Mouse (Mus musculus): ENCODE data around the gene Lasp1.
A peak's percentile ranks its signal among the peaks of the same experiment; 100 is the strongest.

The Lasp1 gene

GRCm38 (mm10) chr11:97810970-97811369 lies 12.2 kb downstream of the Lasp1 start:
- no peak for DNase-seq (ENCODE audit: low read depth, low spot score)

- no peak for DNase-seq (ENCODE audit: low read depth, low spot score)
Measured at GRCm38 (mm10) chr11:97811569-97812362, 13.0 kb downstream of the Lasp1 start.

- peak; percentile 78 for DNase-seq (ENCODE audit: low read depth, low spot score)
Measured at GRCm38 (mm10) chr11:97812491-97812921, 13.7 kb downstream of the Lasp1 start.

- no peak for DNase-seq (ENCODE audit: low read depth, low spot score)
Measured at GRCm38 (mm10) chr11:97813085-97813484, 14.3 kb downstream of the Lasp1 start.

GRCm38 (mm10) chr11:97813746-97814515 lies 15.1 kb downstream of the Lasp1 start:
- DNase-seq (ENCODE audit: low read depth, low spot score): no peak

- no peak for DNase-seq (ENCODE audit: low read depth, low spot score)
Measured at GRCm38 (mm10) chr11:97815736-97816135, 16.9 kb downstream of the Lasp1 start.

GRCm38 (mm10) chr11:97816176-97816575 lies 17.4 kb downstream of the Lasp1 start:
- DNase-seq (ENCODE audit: low read depth, low spot score): no peak

- no peak for DNase-seq (ENCODE audit: low read depth, low spot score)
Measured at GRCm38 (mm10) chr11:97816916-97817315, 18.1 kb downstream of the Lasp1 start.

GRCm38 (mm10) chr11:97817379-97817778 lies 18.6 kb downstream of the Lasp1 start:
- DNase-seq (ENCODE audit: low read depth, low spot score): no peak

GRCm38 (mm10) chr11:97818003-97818402 lies 19.2 kb downstream of the Lasp1 start:
- DNase-seq (ENCODE audit: low read depth, low spot score): no peak

- no peak for DNase-seq (ENCODE audit: low read depth, low spot score)
Measured at GRCm38 (mm10) chr11:97818571-97818970, 19.8 kb downstream of the Lasp1 start.

GRCm38 (mm10) chr11:97819102-97819501 lies 20.3 kb downstream of the Lasp1 start:
- no peak for DNase-seq (ENCODE audit: low read depth, low spot score)

- no peak for DNase-seq (ENCODE audit: low read depth, low spot score)
Measured at GRCm38 (mm10) chr11:97819923-97820322, 21.1 kb downstream of the Lasp1 start.

GRCm38 (mm10) chr11:97820840-97821239 lies 22.0 kb downstream of the Lasp1 start:
- DNase-seq (ENCODE audit: low read depth, low spot score): no peak

- DNase-seq (ENCODE audit: low read depth, low spot score): no peak
Measured at GRCm38 (mm10) chr11:97821401-97822064, 22.7 kb downstream of the Lasp1 start.

- no peak for DNase-seq (ENCODE audit: low read depth, low spot score)
Measured at GRCm38 (mm10) chr11:97822840-97823603, 24.2 kb downstream of the Lasp1 start.

GRCm38 (mm10) chr11:97824168-97824567 lies 25.4 kb downstream of the Lasp1 start:
- DNase-seq (ENCODE audit: low read depth, low spot score): no peak

GRCm38 (mm10) chr11:97824895-97825294 lies 26.1 kb downstream of the Lasp1 start:
- no peak for DNase-seq (ENCODE audit: low read depth, low spot score)

GRCm38 (mm10) chr11:97825295-97825694 lies 26.5 kb downstream of the Lasp1 start:
- no peak for DNase-seq (ENCODE audit: low read depth, low spot score)

- no peak for DNase-seq (ENCODE audit: low read depth, low spot score)
Measured at GRCm38 (mm10) chr11:97825971-97826370, 27.2 kb downstream of the Lasp1 start.

- DNase-seq (ENCODE audit: low read depth, low spot score): no peak
Measured at GRCm38 (mm10) chr11:97826414-97826813, 27.6 kb downstream of the Lasp1 start.

Data from mesoderm, embryonic 11.5 days (tissue).